Mouse (Mus musculus) MEL (cell line): Measurements from ENCODE around the gene Map3k12.
A peak's percentile ranks its signal among the peaks of the same experiment; 100 is the strongest.

Experiments used
- BHLHE40 ChIP-seq: IDR thresholded peaks from 2 replicates; pipeline ENCODE4 v1.6.1; 2012; ENCODE audit warnings: low read depth, mild to moderate bottlenecking, inconsistent platforms, low read length, improper control_type of control experiment, borderline replicate concordance
- CTCF ChIP-seq, 3 experiments: IDR thresholded peaks in 2 of 3; conservative IDR thresholded peaks in 1 of 3; 2 replicates each; pipeline ENCODE4 v1.5.1; 2011 to 2012; ENCODE audit warnings: low read length in 3 of 3, low read depth in 2 of 3, mild to moderate bottlenecking in 2 of 3, improper control_type of control experiment in 1 of 3, inconsistent platforms in 1 of 3, mixed read lengths in 1 of 3, moderate library complexity in 1 of 3; ENCODE audit not compliant: control insufficient read depth in 1 of 3, insufficient read depth in 1 of 3, poor library complexity in 1 of 3, severe bottlenecking in 1 of 3
- E2F4 ChIP-seq: IDR thresholded peaks from 2 replicates; pipeline ENCODE4 v1.6.1; 2011; ENCODE audit warnings: low read depth, low read length, improper control_type of control experiment, borderline replicate concordance
- EP300 ChIP-seq, 2 experiments: IDR thresholded peaks; 2 replicates each; pipeline ENCODE4 v1.6.1; 2011; ENCODE audit warnings: improper control_type of control experiment in 2 of 2, low read length in 2 of 2, low read depth in 1 of 2, mild to moderate bottlenecking in 1 of 2
- GABPA ChIP-seq: IDR thresholded peaks from 2 replicates; pipeline ENCODE4 v1.6.1; 2012; ENCODE audit warnings: low read depth, mild to moderate bottlenecking, inconsistent platforms, low read length, improper control_type of control experiment, moderate library complexity
- HCFC1 ChIP-seq: IDR thresholded peaks from 2 replicates; pipeline ENCODE4 v1.6.1; 2012; ENCODE audit warnings: low read depth, mild to moderate bottlenecking, inconsistent platforms, low read length, improper control_type of control experiment, moderate library complexity
- JUND ChIP-seq: IDR thresholded peaks from 2 replicates; pipeline ENCODE4 v1.6.1; 2011; ENCODE audit warnings: low read depth, mild to moderate bottlenecking, improper control_type of control experiment, low read length
- MXI1 ChIP-seq: IDR thresholded peaks from 2 replicates; pipeline ENCODE4 v1.6.1; 2011; ENCODE audit warnings: mild to moderate bottlenecking, low read depth, low read length, improper control_type of control experiment
- MYC ChIP-seq: IDR thresholded peaks from 2 replicates; pipeline ENCODE4 v1.6.1; 2011; ENCODE audit warnings: low read depth, mild to moderate bottlenecking, low read length, improper control_type of control experiment, moderate library complexity
- POLR2A ChIP-seq, 2 experiments: IDR thresholded peaks; 2 replicates each; pipeline ENCODE4 v1.6.1; 2011 to 2012; ENCODE audit warnings: low read length in 2 of 2, mild to moderate bottlenecking in 2 of 2, control low read depth in 1 of 2, improper control_type of control experiment in 1 of 2, low read depth in 1 of 2, moderate library complexity in 1 of 2; ENCODE audit not compliant: control insufficient read depth in 1 of 2, insufficient read depth in 1 of 2, poor library complexity in 1 of 2
- POLR2AphosphoS5 ChIP-seq: IDR thresholded peaks from 2 replicates; pipeline ENCODE4 v1.6.1; 2012; ENCODE audit warnings: low read depth, borderline replicate concordance, mild to moderate bottlenecking, inconsistent platforms, low read length, moderate library complexity, mixed read lengths
- ZC3H11A ChIP-seq: IDR thresholded peaks from 2 replicates; pipeline ENCODE4 v1.6.1; 2012; ENCODE audit warnings: low read depth, mild to moderate bottlenecking, inconsistent platforms, low read length, improper control_type of control experiment
- ZKSCAN1 ChIP-seq: IDR thresholded peaks from 2 replicates; pipeline ENCODE4 v1.6.1; 2012; ENCODE audit warnings: low read depth, mild to moderate bottlenecking, inconsistent platforms, low read length, improper control_type of control experiment, moderate library complexity
- ZNF384 ChIP-seq: IDR thresholded peaks from 2 replicates; pipeline ENCODE4 v1.6.1; 2012; ENCODE audit warnings: low read depth, mild to moderate bottlenecking, inconsistent platforms, low read length, improper control_type of control experiment

DNA sequence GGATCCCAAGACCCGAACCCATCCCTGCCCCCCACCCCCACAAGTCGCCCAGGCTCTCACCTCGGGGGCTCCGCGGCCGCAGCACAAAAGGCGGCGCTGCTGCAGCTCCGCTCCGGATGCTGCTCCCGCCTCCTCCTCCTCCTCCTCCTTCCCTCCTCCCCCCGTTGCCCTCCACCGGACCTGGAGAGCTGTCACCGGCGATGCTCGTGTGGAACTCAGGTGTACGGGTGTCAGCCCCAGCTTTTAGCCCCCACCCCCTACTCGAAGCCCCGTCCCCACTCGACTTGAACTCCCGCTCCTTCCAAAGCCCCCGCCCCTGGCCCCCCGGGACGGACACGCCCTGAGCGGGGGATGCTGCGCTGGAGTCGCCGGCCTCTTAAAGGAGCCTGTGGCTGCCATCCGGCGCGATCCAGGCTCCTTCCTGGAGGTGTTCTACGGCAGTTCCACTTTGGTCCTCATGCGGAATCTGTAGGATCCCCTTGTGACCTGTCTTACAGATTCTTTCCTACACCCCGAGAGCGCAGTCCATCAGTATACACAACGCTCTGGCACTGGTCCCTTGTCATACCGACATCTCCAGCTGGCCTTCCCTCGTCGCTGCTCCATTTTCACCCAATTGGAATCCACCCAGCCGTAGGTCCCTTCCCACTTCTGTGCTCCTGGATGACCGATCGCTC is at the start of gene Map3k12:
- no peak for TF ChIP-seq JUND
- TF ChIP-seq ZNF384, result no peak
- TF ChIP-seq E2F4, result no peak
- peak; percentile 46; the same call in 1 of the 2 replicates for TF ChIP-seq HCFC1
- TF ChIP-seq POLR2A (IDR thresholded peaks at IDR 0.05; ENCODE audit: control insufficient read depth in 1 of 2, insufficient read depth in 1 of 2, low read depth in 1 of 2, low read length in 2 of 2, poor library complexity in 1 of 2), result peak in 1 of 2 experiments; percentile 67; a peak in 2 of 4 replicates
- peak in 1 of 3 experiments; percentile 36; a peak in 2 of 6 replicates for TF ChIP-seq CTCF (IDR thresholded peaks at IDR 0.05 in 2 of 3, conservative IDR thresholded peaks at IDR 0.05 in 1 of 3; ENCODE audit: control insufficient read depth in 1 of 3, insufficient read depth in 1 of 3, low read depth in 2 of 3, low read length in 3 of 3, poor library complexity in 1 of 3, severe bottlenecking in 1 of 3)
- TF ChIP-seq BHLHE40, result no peak
- TF ChIP-seq MYC, result no peak
- no peak for TF ChIP-seq EP300 (IDR thresholded peaks at IDR 0.05; ENCODE audit: low read depth in 1 of 2, low read length in 2 of 2)
- TF ChIP-seq ZKSCAN1, result no peak
- TF ChIP-seq GABPA, result no peak
- no peak for TF ChIP-seq ZC3H11A
- no peak for TF ChIP-seq POLR2AphosphoS5
- peak; percentile 36 for TF ChIP-seq MXI1
